Mouse (Mus musculus) cerebellum, adult 2 months (tissue): Measurements from ENCODE around the gene Gpd1l.
A peak's percentile ranks its signal among the peaks of the same experiment; 100 is the strongest.

Experiments
- CTCF ChIP-seq: fragments of 200-500 bp; IDR thresholded peaks from 2 replicates; pipeline ENCODE4 v1.5.1; 2011; ENCODE audit warnings: low read depth, mild to moderate bottlenecking, control low read depth, low read length, moderate library complexity, borderline replicate concordance; ENCODE audit not compliant: insufficient read depth
- POLR2A ChIP-seq: fragments of 200-500 bp; IDR thresholded peaks from 2 replicates; pipeline ENCODE4 v1.6.1; 2011; ENCODE audit warnings: low read length, control low read depth, borderline replicate concordance; ENCODE audit not compliant: insufficient read depth

DNA sequence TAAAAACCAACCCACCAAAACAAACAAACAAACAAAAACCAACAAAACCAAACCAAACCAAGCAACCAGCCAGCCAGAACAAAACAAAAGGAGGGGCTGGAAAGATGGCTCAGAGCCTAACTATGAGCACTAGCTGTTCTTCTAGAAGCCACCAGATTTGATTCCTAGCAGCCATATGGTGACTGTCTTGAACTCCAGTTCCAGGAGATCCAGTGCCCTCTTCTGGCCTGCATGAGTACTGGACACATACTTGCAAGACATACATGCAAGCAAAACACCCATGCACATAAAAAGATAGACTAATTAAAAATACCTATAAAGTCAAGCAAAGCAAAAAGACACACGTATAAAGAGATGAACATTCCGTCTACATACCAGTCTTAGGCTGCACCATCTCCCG lies 46.1 kb downstream of the Gpd1l start:
- TF ChIP-seq CTCF (peak; percentile 24; the same call in 1 of the 2 replicates), POLR2A (no peak)
